19 mouse cellular contexts compared by ENCODE assay signal in the genomic region with DNA sequence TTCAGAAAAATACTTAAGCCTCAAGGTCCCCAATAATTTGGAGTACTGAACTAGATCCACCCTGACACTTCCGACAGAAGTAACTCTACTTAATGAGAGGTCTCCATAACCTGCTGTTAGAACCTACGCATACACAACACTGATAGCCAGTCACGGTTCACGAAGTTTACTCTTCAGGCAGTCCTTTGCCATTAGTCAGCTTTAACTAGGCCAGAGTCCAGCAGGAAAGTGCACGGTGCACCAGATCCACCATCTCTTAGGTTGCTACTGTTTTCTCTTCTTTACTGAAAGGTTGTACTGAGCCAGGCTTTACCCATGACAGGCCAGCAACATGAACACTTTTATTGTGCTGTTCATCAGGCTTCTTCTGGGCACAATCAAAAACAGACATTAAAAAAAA. TPM values are rescaled to one million over a fixed set of nuclear protein-coding genes. Genes with fewer than 3 reads are reported as not detected.
DNase-seq lines count a peak whose midpoint lies in the region; ATAC-seq and TF ChIP-seq lines count a peak whose summit lies in the region.
"Had no signal": no experiment of that assay in that cellular context is flagged by ENCODE, and none has a peak within 500 bp of the region (broad histone marks: within the 10 kb centered on the region; RNA-seq: fewer than 3 reads in every experiment).

No protein-coding gene starts in this region.

- H3K9ac ChIP-seq in kidney, embryonic 15.5 days, result no peak overlapping the region
- H3K9ac ChIP-seq in kidney, postnatal 0 days (ENCODE audit: low read depth, low read length), result no peak overlapping the region
- H3K9ac ChIP-seq: forebrain, embryonic 13.5 days; heart, embryonic 15.5 days had no signal

- no peak for TF ChIP-seq POLR2A in small intestine, adult 2 months (IDR thresholded peaks at IDR 0.05; ENCODE audit: low read depth, low read length)

- H3K4me1 ChIP-seq in kidney, embryonic 15.5 days, result no peaks in the 10 kb centered on the region
- H3K4me1 ChIP-seq in kidney, postnatal 0 days (replicated peaks; ENCODE audit: insufficient read depth, low read length), result no peaks in the 10 kb centered on the region
- H3K4me1 ChIP-seq in small intestine, adult 2 months (ENCODE audit: control insufficient read depth, insufficient read depth, insufficient read length, low read length), result no peaks in the 10 kb centered on the region
- H3K4me1 ChIP-seq in limb, embryonic 10.5 days, result no peaks in the 10 kb centered on the region
- H3K4me1 ChIP-seq: embryonic facial prominence, embryonic 10.5 days; forebrain, embryonic 13.5 days; heart, embryonic 15.5 days had no signal

- intact Hi-C loops in left cerebral cortex, postnatal 14 days (cut with DNase I), result no loop called here

- no peak overlapping the region for H3K4me2 ChIP-seq in kidney, embryonic 15.5 days
- H3K4me2 ChIP-seq in kidney, postnatal 0 days (ENCODE audit: low read length), result no peak overlapping the region
- H3K4me2 ChIP-seq: forebrain, embryonic 13.5 days; heart, embryonic 11.5 days; heart, embryonic 15.5 days had no signal

- no peak overlapping the region for H3K4me3 ChIP-seq in kidney, embryonic 15.5 days (replicated peaks)
- no peak overlapping the region for H3K4me3 ChIP-seq in kidney, postnatal 0 days (replicated peaks; ENCODE audit: low read depth, low read length)
- H3K4me3 ChIP-seq in small intestine, adult 2 months (ENCODE audit: low read depth, low read length), result no peak overlapping the region
- no peak overlapping the region for H3K4me3 ChIP-seq in limb, embryonic 10.5 days
- H3K4me3 ChIP-seq: embryonic facial prominence, embryonic 10.5 days; forebrain, embryonic 13.5 days; heart, embryonic 15.5 days had no signal

- no peak; the same call in 1 of the 2 replicates for ATAC-seq in kidney, embryonic 15.5 days (replicated peaks; ENCODE audit: low FRiP score)
- peak; percentile 83 for ATAC-seq in kidney, postnatal 0 days (replicated peaks; ENCODE audit: low FRiP score, low read depth)
- ATAC-seq: forebrain, embryonic 13.5 days had no signal

- H3K36me3 ChIP-seq in kidney, embryonic 15.5 days, result peaks cover 94% of the 10 kb centered on the region
- peaks cover 75% of the 10 kb centered on the region for H3K36me3 ChIP-seq in kidney, postnatal 0 days (ENCODE audit: insufficient read depth, low read length)
- H3K36me3 ChIP-seq in small intestine, adult 2 months (ENCODE audit: control insufficient read depth, insufficient read depth, low read length), result peaks cover 63% of the 10 kb centered on the region
- H3K36me3 ChIP-seq in limb, embryonic 10.5 days, result peaks cover 91% of the 10 kb centered on the region

- no peaks in the 10 kb centered on the region for H3K9me3 ChIP-seq in kidney, embryonic 15.5 days (replicated peaks)
- H3K9me3 ChIP-seq in kidney, postnatal 0 days (replicated peaks; ENCODE audit: low read length), result no peaks in the 10 kb centered on the region
- no peaks in the 10 kb centered on the region for H3K9me3 ChIP-seq in limb, embryonic 10.5 days (replicated peaks)
- H3K9me3 ChIP-seq: embryonic facial prominence, embryonic 10.5 days; forebrain, embryonic 13.5 days; heart, embryonic 15.5 days had no signal

- WGBS in kidney, embryonic 15.5 days, result 78% methylated on average over 5 of the region's 5 CpGs
- 76% methylated on average over 5 of the region's 5 CpGs for WGBS in kidney, postnatal 0 days
- 68% methylated on average over 5 of the region's 5 CpGs for WGBS in small intestine, adult 2 months
- WGBS in limb, embryonic 10.5 days, result 94% methylated on average over 5 of the region's 5 CpGs

- no peak for TF ChIP-seq CTCF in kidney, postnatal 0 days (IDR thresholded peaks at IDR 0.05; ENCODE audit: low read depth)
- no peak for TF ChIP-seq CTCF in small intestine, adult 2 months (IDR thresholded peaks at IDR 0.05; ENCODE audit: extremely low read depth, insufficient read length, insufficient replicate concordance, low read depth, low read length)

- H3K27me3 ChIP-seq in kidney, embryonic 15.5 days, result no peaks in the 10 kb centered on the region
- H3K27me3 ChIP-seq in kidney, postnatal 0 days (ENCODE audit: insufficient read depth, low read length), result no peaks in the 10 kb centered on the region
- H3K27me3 ChIP-seq in small intestine, adult 2 months (ENCODE audit: control insufficient read depth, insufficient read depth, low read length), result no peaks in the 10 kb centered on the region
- no peaks in the 10 kb centered on the region for H3K27me3 ChIP-seq in limb, embryonic 10.5 days (ENCODE audit: low read depth, poor library complexity, severe bottlenecking)
- H3K27me3 ChIP-seq: forebrain, embryonic 13.5 days; heart, embryonic 15.5 days had no signal

- DNase-seq in kidney, adult 18-20 months, result peak; percentile 45
- peak; percentile 83 for DNase-seq in kidney, adult 9 months
- DNase-seq in kidney, postnatal 0 days (ENCODE audit: low spot score), result peak; percentile 20
- no peak for DNase-seq in lung, postnatal 14 days
- DNase-seq in left cerebral cortex, postnatal 14 days (ENCODE audit: low spot score in 2 of 2), result no peak
- DNase-seq in limb, embryonic 10.5 days (ENCODE audit: low spot score), result no peak
- DNase-seq: adrenal gland, adult 8-10 months; adrenal gland, postnatal 36 days; cerebellum, adult 2 months; cerebellum, postnatal 10 days; gastrocnemius, postnatal 36 days; heart, adult 18-20 months; heart, postnatal 14 days had no signal

- no peak overlapping the region for H3K27ac ChIP-seq in kidney, embryonic 15.5 days
- H3K27ac ChIP-seq in kidney, postnatal 0 days, result no peak overlapping the region
- H3K27ac ChIP-seq in small intestine, adult 2 months (ENCODE audit: insufficient read depth, low read depth, low read length), result peak overlapping the region; percentile 58; the same call in 1 of the 2 replicates
- H3K27ac ChIP-seq in limb, embryonic 10.5 days, result no peak overlapping the region
- H3K27ac ChIP-seq: embryonic facial prominence, embryonic 10.5 days; forebrain, embryonic 13.5 days; heart, embryonic 15.5 days had no signal

RNA-seq across cellular contexts. Expression of a gene that starts 54.5 kb away (rescaled TPM):
- 17.9 and 18.5 TPM in 2 replicates for polyA plus RNA-seq in kidney, embryonic 15.5 days (2015; fragmentation: Nextera tagmentation; extraction: Ambion mirVana)
- 14.8 and 16.5 TPM in 2 replicates for polyA plus RNA-seq in kidney, postnatal 0 days (2015; fragmentation: Nextera tagmentation; extraction: Ambion mirVana)
- 5.4 and 10.3 TPM in 2 replicates for polyA plus RNA-seq in small intestine, adult 2 months (2012; rRNA removed)
- 10 to 100 TPM; 30.6 to 30.7 TPM for total RNA-seq in left cerebral cortex, postnatal 14 days (2021)
- 4.4 and 6.2 TPM in 2 replicates for polyA plus RNA-seq in limb, embryonic 10.5 days (2016; fragmentation: Nextera tagmentation; extraction: Ambion mirVana)

Comparison
In these comparisons a context has a peak if more than half of its experiments do, and no peak if none do; other contexts are left out.
1. DNase-seq: peak in kidney, adult 18-20 months (single experiment), kidney, adult 9 months (single experiment) and kidney, postnatal 0 days (single experiment); none in lung, postnatal 14 days (single experiment), left cerebral cortex, postnatal 14 days (0 of 2) and limb, embryonic 10.5 days (single experiment).